Mouse (Mus musculus) left cerebral cortex, adult 2 months (tissue): Measurements from ENCODE around the gene Mia3. TPM values are rescaled to one million over a fixed set of nuclear protein-coding genes. Genes with fewer than 3 reads are reported as not detected.
"Not testable (repeated sequence)": the region's sequence is repeated elsewhere in the genome, so short reads cannot be mapped to it uniquely, and the experiment has no call there.

Experiments used
- DNase-seq, 2 experiments: peaks; one replicate each; pipeline ENCODE4 v3.0.0; 2021 to 2022; ENCODE audit warnings: low spot score in 2 of 2, mixed read lengths in 1 of 2; ENCODE audit errors: extremely low spot score in 1 of 2
- H3K27ac ChIP-seq: fragments of 200-600 bp; 2 replicates; pipeline ENCODE4 v1.8.1; 2022
- H3K4me3 ChIP-seq: fragments of 200-600 bp; 2 replicates; pipeline ENCODE4 v1.8.1; 2022
- CTCF ChIP-seq: fragments of 200-600 bp; IDR thresholded peaks from 2 replicates; pipeline ENCODE4 v1.8.1; 2022; ENCODE audit warnings: antibody characterized with exemption, mild to moderate bottlenecking, moderate library complexity
- intact Hi-C: fragments of 180-260 bp; cut with DNase I; formaldehyde crosslinking; loops from one replicate; pipeline ENCODE4 v1.15.1; 2025
- long read RNA-seq, 2 experiments: library from polyadenylated mRNA; stranded (forward); transcript quantifications; one replicate each; pipeline ENCODE4 v2.0.0; 2021; ENCODE audit warnings: borderline mapping rate in 2 of 2
- total RNA-seq, 2 experiments: library from RNA; stranded (reverse); gene quantifications; 2 replicates each; pipeline ENCODE4 v1.2.3; 2021

Mia3 gene
- 100 to 1,000 TPM; 236 to 257 TPM for total RNA-seq
- long read RNA-seq, experiment 1, partial matches to known transcripts, result 2 of 7 reads
- long read RNA-seq, experiment 1, other reads (novel, unspliced or antisense), result 4 of 7 reads
- long read RNA-seq, experiment 2, result 0 reads

DNA sequence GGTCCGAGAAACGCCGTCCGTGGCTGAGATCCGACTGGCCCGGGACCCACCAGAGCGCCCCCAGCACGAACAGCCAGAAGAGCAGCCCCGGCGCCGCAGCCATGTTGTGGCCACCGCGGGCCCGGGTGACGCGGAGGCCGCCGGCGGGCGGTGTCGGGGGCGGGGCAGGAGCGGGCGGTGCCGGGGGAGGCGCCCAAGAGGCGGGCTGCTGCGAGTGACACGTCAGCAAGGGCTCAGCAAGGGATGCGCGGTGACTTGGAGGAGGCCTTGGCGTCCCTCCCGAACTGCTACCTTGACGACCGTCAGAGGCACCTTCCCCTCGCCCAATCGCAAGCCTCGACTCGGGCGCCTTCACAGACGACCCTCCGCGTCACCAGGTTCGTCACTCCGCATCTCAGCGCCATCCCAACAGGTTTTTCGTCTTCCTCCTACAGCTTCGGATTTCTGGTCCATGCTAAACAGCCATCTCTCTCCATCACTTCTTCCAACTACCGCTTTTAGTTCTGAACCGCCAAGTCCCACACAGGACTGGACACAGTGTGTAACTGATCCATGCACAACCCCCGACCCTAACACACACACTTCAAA, at the start of gene Mia3:
Gene Mia3 (minus strand): TSS at position 127 of the 588 bp plus-strand sequence.
- peak within 1 kb of the TSS; percentile 74 for H3K4me3 ChIP-seq
- peak; percentile 96 to 97 for DNase-seq
- H3K27ac ChIP-seq, result peak within 1 kb of the TSS; percentile 80
- peak; percentile 32 for TF ChIP-seq CTCF
- intact Hi-C loops, result loop anchor here (2.0 kb wide), 1 partner anchor 19 kb away; the partner anchor contains the start of gene Taf1a

DNA sequence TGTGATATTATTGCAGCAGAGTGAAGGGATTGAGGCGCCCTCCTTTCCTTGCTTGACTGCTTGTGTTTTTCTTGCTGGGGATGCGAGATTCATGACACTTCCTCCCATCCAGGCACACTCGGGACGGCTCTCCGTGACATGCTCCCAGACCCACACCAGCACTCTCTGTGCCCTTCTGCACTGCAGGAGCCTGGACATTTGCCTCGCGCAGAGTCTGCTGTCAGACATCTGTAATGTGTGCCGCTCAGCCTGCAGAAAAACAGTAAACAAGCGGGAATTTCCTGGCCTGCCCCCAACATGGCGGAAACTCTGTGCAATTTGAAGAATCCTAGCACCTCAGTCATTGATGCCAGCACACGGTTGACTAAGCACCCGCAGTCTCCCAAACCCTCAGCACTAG, 48.5 kb upstream of the Mia3 start, which contains the start of gene Hhipl2:
Gene Hhipl2 (plus strand): TSS at position 343 of the 400 bp plus-strand sequence.
- no peak for DNase-seq
- Histone ChIP-seq H3K27ac (no peak within 1 kb of the TSS), H3K4me3 (no peak within 1 kb of the TSS)
- no peak for TF ChIP-seq CTCF
- intact Hi-C loops, result no loop called here

DNA sequence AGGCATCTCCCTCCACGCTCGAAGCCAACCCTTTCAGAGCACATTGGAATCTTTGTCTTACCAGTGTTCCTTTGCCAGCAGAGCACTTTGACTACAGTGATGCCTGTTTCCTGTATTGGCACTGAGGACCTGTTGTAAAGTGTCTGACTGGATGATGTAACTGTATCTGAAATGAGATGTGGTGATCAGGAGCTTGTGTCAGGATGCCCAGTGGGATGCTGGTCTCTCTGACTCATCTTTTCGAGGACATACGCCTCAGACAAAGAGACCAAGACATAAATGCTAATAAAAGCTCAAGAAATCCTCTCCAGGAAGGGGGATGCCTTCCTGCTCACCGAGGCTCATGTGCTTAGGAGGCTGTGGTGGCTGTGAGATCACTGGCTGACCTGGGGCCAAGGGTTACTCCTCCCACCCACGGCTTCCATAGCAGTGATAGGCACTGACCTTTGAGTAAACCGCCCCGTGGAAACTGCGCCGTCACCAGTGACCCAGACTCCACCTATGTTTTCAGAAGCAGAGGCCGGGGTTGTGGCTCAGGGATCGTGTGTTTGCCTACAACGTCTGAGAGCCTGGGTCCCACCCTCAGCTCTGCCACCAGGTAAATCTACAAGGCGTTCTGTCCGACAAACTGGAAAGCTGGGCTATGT, 44.9 kb upstream of the Mia3 start:
- intact Hi-C loops, result no loop called here

DNA sequence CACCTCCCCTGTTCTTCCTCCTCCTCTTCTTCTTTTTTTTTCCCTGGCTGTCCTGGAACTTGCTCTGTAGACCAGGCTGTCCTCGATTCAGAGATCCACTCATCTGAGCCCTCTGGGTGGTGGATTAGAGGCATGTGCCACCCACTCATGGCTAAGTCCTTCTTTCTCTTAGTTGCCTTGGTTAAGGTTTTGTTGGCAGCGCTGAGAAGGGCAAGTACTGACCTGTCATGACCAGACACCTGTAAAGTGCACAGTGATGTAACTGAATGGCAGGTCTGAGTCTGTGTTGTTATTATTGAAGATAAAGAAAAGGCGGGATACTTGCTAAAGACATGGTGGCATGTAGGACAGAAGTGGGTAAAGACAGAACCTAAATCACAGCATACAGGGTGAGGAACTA, 34.0 kb upstream of the Mia3 start:
- no peak overlapping the region for H3K27ac ChIP-seq
- no peak overlapping the region for H3K4me3 ChIP-seq
- TF ChIP-seq CTCF, result no peak
- intact Hi-C loops, result no loop called here
- no peak for DNase-seq

More for the DNA sequence above, 44.9 kb upstream of the Mia3 start:
- no peak for DNase-seq
- Histone ChIP-seq H3K4me3 (no peak overlapping the region), H3K27ac (no peak overlapping the region)
- TF ChIP-seq CTCF, result no peak

DNA sequence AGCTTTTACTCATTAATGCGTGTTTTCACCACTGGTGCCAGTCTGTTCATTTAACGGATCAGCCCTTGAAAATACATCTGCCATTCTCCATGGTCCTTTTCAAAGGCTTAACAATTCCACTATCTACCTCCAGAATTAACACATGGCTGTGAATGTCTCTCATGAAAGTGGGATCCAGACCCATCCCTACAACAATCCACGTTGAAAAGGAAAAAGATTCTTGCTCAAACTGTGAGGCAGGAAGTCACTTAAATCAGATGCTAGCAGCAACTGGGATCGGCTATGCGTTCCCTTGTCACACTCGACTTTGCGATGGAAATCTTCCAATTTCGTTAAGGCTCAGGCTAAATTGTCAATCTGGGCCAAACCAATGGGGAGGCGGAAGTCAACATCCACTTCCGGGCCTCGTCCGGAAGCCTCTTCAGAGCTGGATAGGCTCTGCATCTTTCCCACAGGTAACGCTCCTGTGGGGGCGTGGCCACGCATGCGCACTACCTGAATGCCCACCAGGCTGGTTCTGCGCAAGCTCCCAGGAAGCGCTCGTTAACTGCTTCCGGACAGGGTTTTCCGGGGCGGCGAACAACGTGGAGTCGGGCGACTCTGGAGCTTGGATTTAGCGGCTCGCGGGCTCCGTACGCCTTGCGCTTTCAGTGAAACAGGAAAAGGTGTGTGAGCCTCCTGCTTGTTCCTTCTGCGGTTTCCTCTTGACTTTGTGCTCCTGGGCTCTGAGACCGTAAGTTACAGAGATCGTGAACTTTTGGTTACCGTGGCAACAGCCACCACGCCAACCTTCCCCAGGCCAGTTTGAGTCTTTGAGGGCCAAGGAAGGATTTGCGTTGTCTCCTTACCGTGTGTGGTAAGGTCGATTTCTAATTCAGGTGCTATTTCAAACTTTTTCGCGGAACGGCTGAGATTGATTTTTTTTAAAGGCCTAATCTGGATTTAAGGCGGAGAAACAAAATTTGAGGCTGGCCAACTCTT, 19.4 kb upstream of the Mia3 start, which contains the start of gene Taf1a:
Gene Taf1a (plus strand): TSS at position 556 of the 981 bp plus-strand sequence.
- peak; percentile 91 to 92 for DNase-seq
- intact Hi-C loops, result loop anchor here (1.0 to 2.0 kb wide), 2 partner anchors 20 to 43 kb away; partner anchors contain the start of gene Mia3
- Histone ChIP-seq H3K27ac (peak within 1 kb of the TSS; percentile 80), H3K4me3 (peak within 1 kb of the TSS; percentile 82)
- no peak for TF ChIP-seq CTCF

DNA sequence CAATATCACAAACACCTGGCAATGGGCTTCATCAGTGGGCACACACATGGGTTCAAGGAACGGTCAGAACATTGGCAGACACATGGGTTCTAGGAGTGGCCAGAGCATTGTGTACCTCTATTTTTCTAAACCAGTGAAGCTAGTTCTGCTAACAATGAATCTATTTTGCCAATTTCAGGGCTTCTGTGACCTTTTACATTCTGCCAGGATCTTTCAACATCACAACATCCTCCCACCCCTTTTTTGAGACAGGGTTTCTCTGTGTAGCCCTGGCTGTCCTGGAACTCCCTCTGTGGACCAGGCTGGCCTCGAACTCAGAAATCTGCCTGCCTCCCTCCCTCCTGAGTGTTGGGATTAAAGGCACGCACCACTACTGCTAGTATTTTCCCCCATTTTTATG, 18.1 kb upstream of the Mia3 start:
- intact Hi-C loops, DNase-seq, H3K4me3 ChIP-seq: not testable (repeated sequence)

DNA sequence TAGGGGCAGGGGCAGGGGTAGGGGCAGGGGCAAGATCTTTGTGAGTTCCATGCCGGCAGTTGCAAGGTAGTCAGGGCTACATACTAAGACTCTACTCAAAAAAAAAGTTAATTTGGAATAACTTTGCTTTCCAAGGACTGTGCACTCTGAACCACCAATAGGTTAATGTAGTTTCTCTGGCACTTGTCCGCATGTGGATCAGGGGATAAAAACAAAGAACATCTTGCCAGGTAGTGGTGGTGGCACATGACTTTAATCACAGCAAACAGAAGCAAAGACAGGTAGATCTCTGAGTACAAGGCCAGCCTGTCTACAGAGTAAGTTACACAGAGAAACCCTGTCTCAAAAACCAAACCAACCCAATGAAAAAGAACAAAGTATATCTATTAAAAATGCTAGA, 13.3 kb upstream of the Mia3 start:
- intact Hi-C loops, result no loop called here
- no peak for DNase-seq
- no peak for TF ChIP-seq CTCF
- no peak overlapping the region for H3K4me3 ChIP-seq
- H3K27ac ChIP-seq, result no peak overlapping the region

More for the DNA sequence above, 18.1 kb upstream of the Mia3 start:
- not testable (repeated sequence) for H3K27ac ChIP-seq

DNA sequence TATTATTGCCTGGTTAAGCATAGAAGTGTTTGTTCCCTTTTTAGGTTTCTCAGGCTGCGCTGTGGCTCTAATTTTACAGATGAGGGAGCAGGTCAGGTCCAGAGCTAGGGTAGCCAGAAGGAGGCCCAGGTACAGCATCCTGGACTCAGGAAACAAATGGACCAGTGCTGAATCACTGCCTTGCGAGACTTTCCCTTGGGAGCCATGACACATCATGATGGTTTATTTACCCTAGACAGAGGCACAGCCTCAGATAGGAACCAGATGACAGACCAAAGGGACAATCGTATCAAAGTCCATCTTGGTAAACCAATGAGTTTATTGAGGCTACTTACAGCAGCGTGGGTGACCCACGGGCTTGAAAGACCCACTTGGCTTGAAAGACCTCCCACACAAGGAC, 12.5 kb upstream of the Mia3 start:
- H3K4me3 ChIP-seq, result no peak overlapping the region
- H3K27ac ChIP-seq, result no peak overlapping the region
- no peak for DNase-seq
- TF ChIP-seq CTCF, result no peak
- intact Hi-C loops, result no loop called here

DNA sequence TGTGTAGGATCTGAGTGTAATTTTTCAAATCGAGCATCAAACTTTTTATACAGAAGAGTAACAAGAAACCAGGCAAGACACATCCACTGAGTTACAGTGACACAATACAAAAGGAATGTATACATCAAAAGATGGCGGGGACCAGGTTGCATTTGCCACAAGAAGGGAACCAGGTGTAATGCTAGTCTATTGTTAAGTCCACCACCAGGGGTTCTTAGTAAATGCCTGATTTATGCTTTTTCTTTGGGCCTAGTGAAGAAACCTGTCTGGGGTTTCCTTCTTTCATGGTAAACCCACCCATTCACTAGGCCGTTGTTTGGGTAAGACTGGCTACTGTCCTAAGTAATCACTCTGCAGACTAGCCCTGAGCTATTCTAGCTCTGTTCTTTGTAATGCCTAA, 10.0 kb upstream of the Mia3 start:
- H3K27ac ChIP-seq, H3K4me3 ChIP-seq, DNase-seq, intact Hi-C loops: not testable (repeated sequence)

DNA sequence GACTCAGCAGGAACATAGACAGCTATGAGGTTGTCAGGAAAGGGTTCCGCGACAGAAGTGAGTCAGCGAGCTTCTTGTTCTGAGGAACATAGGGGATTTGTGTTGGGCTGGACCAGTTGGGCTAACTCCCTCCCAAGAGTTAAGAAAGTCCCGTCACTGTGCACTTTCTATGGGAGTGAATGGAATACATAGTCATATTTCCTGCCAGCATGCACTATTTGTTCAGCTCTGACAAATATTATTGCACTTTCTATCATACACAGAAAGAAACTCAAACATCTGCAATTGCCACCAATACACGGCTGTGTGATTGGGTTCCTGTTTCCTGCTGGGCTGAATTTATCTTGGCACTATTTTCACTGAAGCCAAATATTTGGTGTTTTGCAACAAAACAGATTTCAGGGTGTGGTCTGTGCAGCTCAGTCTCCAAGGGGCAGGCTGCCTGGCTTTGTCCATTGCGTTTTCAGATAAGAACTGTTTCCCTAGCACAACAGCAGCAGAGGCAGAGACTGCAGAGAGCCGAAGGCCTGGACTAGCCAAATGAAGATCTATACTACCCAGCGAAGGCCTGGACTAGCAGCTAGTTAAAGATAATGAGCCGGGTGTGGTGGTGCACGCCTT, 9.1 kb upstream of the Mia3 start:
- intact Hi-C loops, result no loop called here
- DNase-seq, result no peak
- TF ChIP-seq CTCF, result no peak

DNA sequence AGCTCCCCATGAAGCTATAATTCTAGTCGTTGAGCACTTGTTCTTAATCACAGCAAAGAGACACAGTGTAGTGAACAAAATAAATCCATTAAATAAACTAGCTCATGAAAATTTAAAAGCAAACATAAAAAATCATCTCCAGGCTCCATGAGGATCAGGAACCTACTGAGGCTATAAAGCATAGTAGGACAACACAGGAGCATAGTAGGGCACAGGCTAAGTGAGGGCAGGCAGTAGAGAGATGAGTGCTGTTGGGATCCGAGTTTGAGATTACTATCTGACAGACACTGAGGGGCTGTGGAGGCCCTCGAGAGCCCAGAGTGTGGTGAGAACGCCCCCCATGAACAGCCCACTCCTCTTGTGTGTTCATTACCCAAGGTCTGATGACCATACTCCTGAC, 7.7 kb upstream of the Mia3 start:
- H3K4me3 ChIP-seq, result no peak overlapping the region
- DNase-seq, result no peak
- no peak for TF ChIP-seq CTCF
- H3K27ac ChIP-seq, result no peak overlapping the region
- intact Hi-C loops, result no loop called here

More for the DNA sequence above, 9.1 kb upstream of the Mia3 start:
- H3K4me3 ChIP-seq, result no peak overlapping the region
- no peak overlapping the region for H3K27ac ChIP-seq
